In genomic region chr13:58275076-58275475, GRCm38 (mm10) we compare ENCODE assay signal across 8 mouse cellular contexts. TPM values are rescaled to one million over a fixed set of nuclear protein-coding genes. Genes with fewer than 3 reads are reported as not detected.
DNase-seq lines count a peak whose midpoint lies in the region; ATAC-seq and TF ChIP-seq lines count a peak whose summit lies in the region.

No protein-coding gene starts in this region.

- no peak for ATAC-seq in embryonic facial prominence, embryonic 15.5 days (ENCODE audit: insufficient number of reproducible peaks, low FRiP score, low TSS enrichment, low read depth)
- ATAC-seq in intestine, embryonic 16.5 days = no peak
- ATAC-seq in neural tube, embryonic 13.5 days (ENCODE audit: low read depth) = no peak

- H3K4me2 ChIP-seq in embryonic facial prominence, embryonic 15.5 days (replicated peaks) = peak overlapping the region; percentile 72
- peak overlapping the region; percentile 91 for H3K4me2 ChIP-seq in intestine, embryonic 16.5 days (ENCODE audit: low read depth, low read length)
- H3K4me2 ChIP-seq in neural tube, embryonic 13.5 days = peak overlapping the region; percentile 74

- peaks cover 18% of the 10 kb centered on the region for H3K4me1 ChIP-seq in embryonic facial prominence, embryonic 15.5 days
- H3K4me1 ChIP-seq in intestine, embryonic 16.5 days (ENCODE audit: control insufficient read depth, insufficient read depth, low read length) = peaks cover 13% of the 10 kb centered on the region
- H3K4me1 ChIP-seq in neural tube, embryonic 13.5 days (replicated peaks) = peaks cover 26% of the 10 kb centered on the region

- H3K27ac ChIP-seq in left cerebral cortex, adult 2 months = no peak overlapping the region
- no peak overlapping the region for H3K27ac ChIP-seq in embryonic facial prominence, embryonic 15.5 days (replicated peaks)
- H3K27ac ChIP-seq in intestine, embryonic 16.5 days (ENCODE audit: low read length) = no peak overlapping the region
- H3K27ac ChIP-seq in neural tube, embryonic 13.5 days (replicated peaks) = peak overlapping the region; percentile 87; the same call in 1 of the 2 replicates

- peak overlapping the region; percentile 71 for H3K4me3 ChIP-seq in left cerebral cortex, adult 2 months
- peak overlapping the region; percentile 86 for H3K4me3 ChIP-seq in embryonic facial prominence, embryonic 15.5 days (replicated peaks)
- H3K4me3 ChIP-seq in intestine, embryonic 16.5 days (ENCODE audit: low read length) = peak overlapping the region; percentile 89
- peak overlapping the region; percentile 91 for H3K4me3 ChIP-seq in neural tube, embryonic 13.5 days

- no peaks in the 10 kb centered on the region for H3K36me3 ChIP-seq in embryonic facial prominence, embryonic 15.5 days
- no peaks in the 10 kb centered on the region for H3K36me3 ChIP-seq in intestine, embryonic 16.5 days (ENCODE audit: control insufficient read depth, insufficient read depth, low read length)
- H3K36me3 ChIP-seq in neural tube, embryonic 13.5 days = no peaks in the 10 kb centered on the region

- no peaks in the 10 kb centered on the region for H3K27me3 ChIP-seq in embryonic facial prominence, embryonic 15.5 days
- H3K27me3 ChIP-seq in intestine, embryonic 16.5 days (replicated peaks; ENCODE audit: control insufficient read depth, insufficient read depth, low read length) = no peaks in the 10 kb centered on the region
- H3K27me3 ChIP-seq in neural tube, embryonic 13.5 days = no peaks in the 10 kb centered on the region

- intact Hi-C loops in left cerebral cortex, adult 2 months (cut with DNase I) = no loop called here
- intact Hi-C loops in left cerebral cortex, postnatal 36 days (cut with DNase I) = no loop called here
- intact Hi-C loops in gastrocnemius, postnatal 36 days (cut with DNase I) = no loop called here

- H3K9ac ChIP-seq in embryonic facial prominence, embryonic 15.5 days = no peak overlapping the region
- peak overlapping the region; percentile 85 for H3K9ac ChIP-seq in intestine, embryonic 16.5 days (ENCODE audit: low read depth, low read length)
- peak overlapping the region; percentile 88 for H3K9ac ChIP-seq in neural tube, embryonic 13.5 days

- 21% methylated on average over 9 of the region's 9 CpGs for WGBS in embryonic facial prominence, embryonic 15.5 days
- 25% methylated on average over 9 of the region's 9 CpGs for WGBS in intestine, embryonic 16.5 days
- 18% methylated on average over 9 of the region's 9 CpGs for whole genome bisulfite sequencing in neural tube, embryonic 13.5 days

- no peak for TF ChIP-seq CTCF in left cerebral cortex, adult 2 months (IDR thresholded peaks at IDR 0.05)

- no peak for DNase-seq in left cerebral cortex, adult 2 months (ENCODE audit: extremely low spot score in 1 of 2, low spot score in 2 of 2)
- no peak for DNase-seq in left cerebral cortex, postnatal 36 days (ENCODE audit: low spot score in 2 of 2)
- no peak for DNase-seq in gastrocnemius, postnatal 36 days
- DNase-seq in layer of hippocampus, postnatal 14 days (ENCODE audit: low spot score in 2 of 2) = no peak
- DNase-seq in kidney, adult 18-20 months = no peak

- H3K9me3 ChIP-seq in embryonic facial prominence, embryonic 15.5 days (replicated peaks) = no peaks in the 10 kb centered on the region
- H3K9me3 ChIP-seq in intestine, embryonic 16.5 days (ENCODE audit: control insufficient read depth, low read length) = no peaks in the 10 kb centered on the region
- H3K9me3 ChIP-seq in neural tube, embryonic 13.5 days = no peaks in the 10 kb centered on the region

RNA-seq across cellular contexts. Expression of gene Gkap1, which starts 0.4 kb away (rescaled TPM):
- 10 to 100 TPM; 16.8 to 20.3 TPM for total RNA-seq in left cerebral cortex, adult 2 months (2021)
- 10 to 100 TPM; 17.3 to 19.1 TPM for total RNA-seq in left cerebral cortex, postnatal 36 days (2021)
- polyA plus RNA-seq in embryonic facial prominence, embryonic 15.5 days (2015; fragmentation: Nextera tagmentation; extraction: Ambion mirVana) = 23.1 and 26.8 TPM in 2 replicates
- polyA plus RNA-seq in intestine, embryonic 16.5 days (2015; fragmentation: Nextera tagmentation; extraction: Ambion mirVana) = 10.0 and 10.9 TPM in 2 replicates
- 29.5 and 29.7 TPM in 2 replicates for polyA plus RNA-seq in neural tube, embryonic 13.5 days (2015; fragmentation: Nextera tagmentation; extraction: Ambion mirVana)
- total RNA-seq in gastrocnemius, postnatal 36 days (2021) = 10 to 100 TPM; 20.6 to 24.3 TPM
- total RNA-seq in layer of hippocampus, postnatal 14 days (2021) = 10 to 100 TPM; 21.4 to 22.3 TPM

RNA-seq across cellular contexts. Expression of gene Ubqln1, which starts 59.6 kb away (rescaled TPM):
- total RNA-seq in left cerebral cortex, adult 2 months (2021) = 100 to 1,000 TPM; 145 to 146 TPM
- 100 to 1,000 TPM; 137 to 144 TPM for total RNA-seq in left cerebral cortex, postnatal 36 days (2021)
- polyA plus RNA-seq in embryonic facial prominence, embryonic 15.5 days (2015; fragmentation: Nextera tagmentation; extraction: Ambion mirVana) = 109 and 115 TPM in 2 replicates
- polyA plus RNA-seq in intestine, embryonic 16.5 days (2015; fragmentation: Nextera tagmentation; extraction: Ambion mirVana) = 80.2 and 83.9 TPM in 2 replicates
- polyA plus RNA-seq in neural tube, embryonic 13.5 days (2015; fragmentation: Nextera tagmentation; extraction: Ambion mirVana) = 142 and 154 TPM in 2 replicates
- total RNA-seq in gastrocnemius, postnatal 36 days (2021) = 10 to 100 TPM; 42.1 to 44.9 TPM
- total RNA-seq in layer of hippocampus, postnatal 14 days (2021) = 100 to 1,000 TPM; 135 TPM
